Mouse (Mus musculus): ENCODE measurements at regions not wholly inside any gene's neighbourhood (a gene's known extent, or its start where the extent isn't known, plus 50 kb on each side); places are given as distances from the start of the nearest gene placed in this dataset.

DNA sequence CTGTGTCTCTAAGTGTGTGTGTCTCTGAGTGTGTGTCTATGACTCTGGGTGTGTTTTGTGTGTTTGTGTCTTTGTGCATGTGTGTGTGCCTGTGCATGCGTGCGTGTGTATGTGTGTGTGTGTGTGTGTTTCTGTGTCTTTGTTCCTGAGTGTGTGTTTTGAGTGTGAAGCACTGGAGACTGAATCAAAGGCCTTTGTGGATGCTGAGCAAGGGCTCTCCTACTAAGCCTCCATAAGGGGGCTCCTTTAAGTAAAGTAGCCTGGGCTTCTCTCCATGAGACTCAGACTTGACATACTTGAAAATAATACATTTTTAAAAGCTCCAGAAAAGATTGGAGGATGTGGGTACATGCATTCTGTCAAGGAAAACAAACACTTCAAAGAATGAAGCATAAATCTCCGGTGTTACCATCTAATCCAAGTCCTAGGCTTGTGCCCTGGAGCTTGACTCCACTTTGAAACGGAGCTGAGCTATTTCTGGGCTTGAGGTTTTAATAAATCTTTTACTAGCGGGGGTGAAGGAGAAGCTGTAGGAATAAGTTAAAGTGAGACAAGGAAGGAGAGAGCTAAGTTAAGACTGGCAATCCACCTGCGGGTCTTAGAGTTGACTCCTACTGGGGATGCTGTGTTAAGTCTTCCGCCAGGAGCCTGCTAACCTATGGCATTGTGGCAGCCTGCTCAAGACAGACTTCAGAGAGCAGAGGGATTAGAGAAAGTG is 73.8 kb upstream of the Il15 start:
- in situ Hi-C loops (cut with MboI; ENCODE audit: unreplicated experiment in 2 of 2) = no loop called here

DNA sequence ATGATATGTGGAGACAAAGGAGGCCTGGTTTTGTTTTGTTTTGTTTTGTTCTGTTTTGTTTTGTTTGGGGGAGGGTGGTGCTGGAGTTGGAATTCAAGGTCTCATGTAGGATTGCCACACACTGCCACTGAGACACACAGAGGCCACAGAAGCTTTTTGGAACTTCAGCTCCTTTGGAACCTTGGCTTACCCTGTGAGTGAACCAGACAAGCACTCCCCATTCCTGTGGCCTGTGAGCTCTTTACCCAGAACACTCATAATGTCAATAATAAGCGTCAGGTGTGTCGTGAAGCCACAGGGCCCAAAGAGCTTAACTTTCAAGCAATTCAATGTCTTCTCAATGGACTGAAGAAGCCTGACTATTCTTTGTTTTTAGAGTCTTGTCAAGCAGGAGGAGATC is 70.2 kb upstream of the Il15 start:
- in situ Hi-C loops (cut with MboI; ENCODE audit: unreplicated experiment in 2 of 2) = no loop called here

DNA sequence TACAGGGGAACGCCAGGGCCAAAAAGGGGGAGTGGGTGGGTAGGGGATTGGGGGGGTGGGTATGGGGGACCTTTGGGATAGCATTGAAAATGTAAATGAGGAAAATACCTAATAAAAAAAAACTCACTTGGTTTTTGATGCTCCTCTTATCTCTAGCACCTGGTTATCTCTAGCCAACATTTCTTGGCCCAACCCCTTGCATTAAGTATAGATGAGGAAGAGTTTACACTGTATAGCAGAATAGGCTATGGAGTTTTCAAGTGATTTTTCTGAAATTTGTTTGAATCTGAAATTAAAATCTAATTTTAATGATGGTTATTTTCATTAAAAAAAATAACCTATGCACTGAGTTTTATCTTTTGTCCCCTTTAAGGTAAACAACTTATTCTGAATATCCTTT is 68.8 kb upstream of the Il15 start:
- in situ Hi-C loops (cut with MboI; ENCODE audit: unreplicated experiment in 2 of 2) = no loop called here

DNA sequence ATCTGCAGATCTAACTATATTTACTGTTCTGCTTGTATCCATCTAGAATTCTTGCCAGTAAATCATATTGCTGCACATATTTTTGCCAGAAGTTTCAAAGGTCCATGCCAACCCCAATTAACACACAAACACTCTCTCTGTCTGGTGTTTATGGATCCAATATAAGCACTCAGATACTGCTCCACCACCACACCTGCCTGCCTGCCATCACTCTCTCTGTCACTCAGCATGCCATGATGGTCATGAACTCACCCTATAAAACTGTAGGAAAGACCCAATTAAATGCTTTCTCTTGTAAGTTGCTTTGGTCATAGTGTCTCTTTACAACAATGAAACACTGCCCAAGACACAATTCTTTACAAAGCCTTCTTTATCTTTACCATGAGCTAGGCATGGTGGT is 66.8 kb upstream of the Il15 start:
- in situ Hi-C loops (cut with MboI; ENCODE audit: unreplicated experiment in 2 of 2) = no loop called here

DNA sequence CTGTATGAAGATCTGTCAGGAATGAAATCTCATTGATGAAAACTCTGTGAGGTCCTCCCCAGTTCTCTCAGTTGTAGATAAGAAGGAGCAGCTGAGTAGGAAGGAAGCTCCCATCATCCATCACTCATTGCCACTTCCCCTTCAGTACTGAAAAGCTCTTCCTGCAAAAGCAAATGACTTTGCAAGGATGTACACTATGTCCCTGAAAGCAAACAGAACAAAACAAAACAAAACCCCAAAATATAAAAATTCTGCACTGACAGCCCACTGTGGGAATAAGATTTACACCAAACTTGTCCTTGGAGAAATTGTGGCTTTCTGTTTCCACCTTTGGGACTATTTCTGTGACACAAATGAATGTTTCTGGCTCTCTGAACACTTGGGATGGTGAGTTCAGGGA is 59.8 kb upstream of the Il15 start:
- in situ Hi-C loops (cut with MboI; ENCODE audit: unreplicated experiment in 2 of 2) = no loop called here

DNA sequence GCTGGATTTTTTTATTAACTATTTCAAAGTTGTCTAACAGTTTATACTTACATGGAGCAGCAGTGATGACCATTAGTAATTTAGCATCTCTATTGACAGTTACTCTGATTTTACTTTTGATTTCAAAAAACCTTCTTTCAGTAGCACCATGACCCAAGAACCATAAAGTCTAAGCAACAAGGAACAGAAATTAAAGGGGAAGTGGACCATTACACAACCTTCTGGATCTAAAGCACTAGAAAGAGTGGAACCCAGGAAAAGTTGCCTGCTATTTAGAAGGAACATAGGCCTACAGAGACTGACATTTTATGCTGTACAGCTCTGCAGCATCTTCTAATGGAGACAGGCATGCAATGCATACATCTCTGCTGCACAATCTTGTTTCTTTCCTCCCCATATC is 56.0 kb upstream of the Il15 start:
- in situ Hi-C loops (cut with MboI; ENCODE audit: unreplicated experiment in 2 of 2) = no loop called here

DNA sequence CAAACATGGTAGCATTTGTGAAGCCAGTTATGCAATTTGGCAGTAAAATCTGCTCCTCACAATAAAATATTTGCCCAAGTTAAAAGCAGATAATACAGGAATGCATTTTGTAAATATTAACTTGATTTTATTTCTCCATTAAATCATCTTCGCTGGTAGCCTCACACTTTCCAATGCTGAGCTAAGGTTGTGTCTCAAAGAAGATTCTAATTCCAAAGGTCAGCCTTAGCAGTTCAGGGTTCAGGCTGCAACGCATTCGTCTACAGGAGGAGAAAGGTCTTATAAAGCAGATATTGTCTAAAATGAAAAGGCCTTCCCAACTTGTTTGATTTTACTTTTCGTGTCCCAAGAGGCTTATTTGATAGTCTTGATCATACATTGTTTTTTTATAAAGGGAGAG is 51.0 kb upstream of the Il15 start:
- in situ Hi-C loops (cut with MboI; ENCODE audit: unreplicated experiment in 2 of 2) = no loop called here

All from v-Abl transformed pro-B cells (cell line).